Mouse (Mus musculus) left cerebral cortex, adult 18-20 months (tissue): ENCODE data around the gene H2al1b. TPM values are rescaled to one million over a fixed set of nuclear protein-coding genes. Genes with fewer than 3 reads are reported as not detected.
"Not testable (repeated sequence)": the region's sequence is repeated elsewhere in the genome, so short reads cannot be mapped to it uniquely, and the experiment has no call there.

ENCODE experiments used
- DNase-seq, 2 experiments: peaks; one replicate each; pipeline ENCODE4 v3.0.0; 2021 to 2022; ENCODE audit warnings: low spot score in 2 of 2, mixed read lengths in 1 of 2
- long read RNA-seq, 2 experiments: library from polyadenylated mRNA; stranded (forward); transcript quantifications; one replicate each; pipeline ENCODE4 v2.0.0; 2021
- total RNA-seq, 2 experiments: library from RNA; stranded (reverse); gene quantifications; 2 replicates each; pipeline ENCODE4 v1.2.3; 2021

H2al1b gene
- total RNA-seq: not detected
- long read RNA-seq, experiment 1: 0 reads
- long read RNA-seq, experiment 2: 0 reads

- DNase-seq: not testable (repeated sequence)
Measured at GRCm38 (mm10) chrX:11302132-11302531, at the start of gene H2al1b. Gene H2al1b, plus strand, starts transcription at chrX:11302432.

- DNase-seq: peak; percentile 30 to 64
Measured at GRCm38 (mm10) chrX:11254062-11254461, 48.2 kb upstream of the H2al1b start.

DNA sequence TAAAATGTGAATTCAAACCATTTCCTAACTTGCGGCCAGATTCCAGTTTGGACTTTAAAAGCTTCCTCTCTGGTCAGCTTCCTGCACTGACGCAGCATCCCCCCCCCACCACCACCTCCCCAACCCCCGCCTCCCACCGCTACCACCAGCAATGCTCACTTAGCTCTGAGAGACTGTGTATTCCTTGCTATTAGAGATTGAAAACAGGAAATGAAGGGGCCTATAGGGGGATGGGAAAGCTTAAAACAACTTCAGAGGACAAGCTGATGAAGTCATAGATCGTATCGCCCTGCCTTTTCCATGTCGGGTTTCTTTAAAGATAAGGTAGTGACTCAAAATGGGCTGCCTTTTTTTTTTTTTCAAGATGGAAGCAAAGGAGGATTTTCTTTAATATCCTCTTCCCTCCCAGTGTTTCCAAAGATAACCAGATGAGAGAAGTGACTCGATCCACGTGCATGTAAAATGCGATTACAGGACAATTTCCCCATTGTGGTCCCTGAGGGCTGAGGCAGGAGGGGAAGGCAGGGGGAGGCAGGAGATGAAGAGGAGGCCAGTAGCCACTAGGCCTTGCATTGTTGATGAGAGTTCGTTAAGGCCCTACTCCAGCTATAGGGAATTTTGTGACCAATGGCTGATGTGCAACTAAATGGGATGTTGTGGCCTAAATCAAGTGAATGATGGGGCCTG is 47.6 kb upstream of the H2al1b start:
- no peak for DNase-seq

GRCm38 (mm10) chrX:11255564-11256360 is 46.5 kb upstream of the H2al1b start:
- DNase-seq: no peak

- DNase-seq: no peak
Measured at GRCm38 (mm10) chrX:11264918-11265317, 37.3 kb upstream of the H2al1b start.

- DNase-seq: no peak
Measured at GRCm38 (mm10) chrX:11267791-11268190, 34.4 kb upstream of the H2al1b start.

DNA sequence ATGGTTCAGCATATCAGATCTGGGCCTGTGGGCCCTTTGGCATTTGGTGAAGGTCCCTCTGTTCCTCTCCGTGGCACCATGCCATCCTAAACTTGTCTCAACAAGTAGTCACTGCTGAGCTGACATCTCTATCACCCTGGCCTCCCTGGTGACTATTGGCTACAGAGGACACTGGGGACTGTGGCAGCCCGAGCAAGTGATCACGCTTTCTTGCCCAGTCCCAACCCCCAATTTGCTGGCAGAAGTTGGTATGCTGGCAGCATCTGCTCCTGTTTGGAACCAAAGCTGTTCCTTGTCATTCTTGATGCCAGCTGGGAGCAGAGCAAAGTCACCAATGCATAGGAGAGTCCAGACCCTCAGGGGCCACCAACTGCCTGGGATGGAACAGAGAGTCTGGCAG is 33.2 kb upstream of the H2al1b start:
- DNase-seq: no peak

GRCm38 (mm10) chrX:11273190-11273589 is 29.0 kb upstream of the H2al1b start:
- DNase-seq: no peak

GRCm38 (mm10) chrX:11277083-11277482 is 25.1 kb upstream of the H2al1b start:
- DNase-seq: no peak

DNA sequence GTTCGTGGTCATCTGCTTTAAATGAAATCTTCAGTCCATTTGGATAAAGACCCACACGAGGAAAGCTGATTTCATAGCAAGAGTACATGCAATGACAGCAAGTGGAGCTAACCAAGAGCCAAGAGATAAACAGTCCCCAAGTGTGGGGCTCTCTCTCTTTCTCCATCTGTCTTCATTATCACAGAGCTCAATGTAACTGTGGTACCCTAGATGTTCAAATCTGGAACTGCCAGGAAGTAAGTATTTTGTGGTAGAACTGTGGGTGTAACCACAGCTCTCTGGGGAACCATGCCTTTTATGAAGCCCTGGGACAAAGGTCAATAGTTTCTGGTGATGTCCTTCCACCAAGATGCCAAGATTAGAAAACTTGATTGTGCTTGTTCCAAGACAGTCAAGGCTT is 21.5 kb upstream of the H2al1b start:
- DNase-seq: no peak

GRCm38 (mm10) chrX:11288306-11288882 is 13.8 kb upstream of the H2al1b start:
- no peak for DNase-seq

GRCm38 (mm10) chrX:11289244-11289643 is 13.0 kb upstream of the H2al1b start:
- no peak for DNase-seq

GRCm38 (mm10) chrX:11298957-11299356 is 3.3 kb upstream of the H2al1b start, which contains the start of gene H2al1a:
Gene H2al1a, plus strand, starts transcription at chrX:11299257.
- DNase-seq: not testable (repeated sequence)

DNA sequence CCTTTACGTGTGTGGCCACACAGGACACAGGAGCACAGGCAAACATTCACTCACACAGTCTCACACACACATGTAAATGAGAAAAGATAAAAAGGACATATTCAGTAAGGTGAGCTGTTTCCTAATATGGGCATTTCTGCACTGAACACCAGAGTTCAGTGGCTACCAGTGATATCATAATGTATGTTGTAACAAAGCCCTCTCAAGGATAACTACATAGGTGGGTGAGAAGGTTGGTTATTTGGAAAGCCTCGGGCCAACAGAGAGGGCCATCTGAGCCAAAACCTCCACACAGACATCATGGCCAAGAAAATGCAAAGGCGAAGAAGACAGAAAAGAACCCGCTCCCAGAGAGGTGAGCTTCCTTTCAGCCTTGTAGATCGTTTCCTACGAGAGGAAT is 3.1 kb downstream of the H2al1b start, which contains the start of gene H2al1c:
H2al1c (plus strand) TSS at position 301 of the 400 bp plus-strand sequence.
- DNase-seq: not testable (repeated sequence)

- DNase-seq: not testable (repeated sequence)
Measured at GRCm38 (mm10) chrX:11308524-11308923, 6.3 kb downstream of the H2al1b start, which contains the start of gene H2al1d. Gene H2al1d, plus strand, starts transcription at chrX:11308824.

GRCm38 (mm10) chrX:11311634-11312033 is 9.4 kb downstream of the H2al1b start, which contains the start of gene H2al1e:
Gene H2al1e, plus strand, starts transcription at chrX:11311934.
- not testable (repeated sequence) for DNase-seq

GRCm38 (mm10) chrX:11314858-11315257 is 12.6 kb downstream of the H2al1b start, which contains the start of gene H2al1f:
Gene H2al1f, plus strand, starts transcription at chrX:11315158.
- DNase-seq: not testable (repeated sequence)

DNA sequence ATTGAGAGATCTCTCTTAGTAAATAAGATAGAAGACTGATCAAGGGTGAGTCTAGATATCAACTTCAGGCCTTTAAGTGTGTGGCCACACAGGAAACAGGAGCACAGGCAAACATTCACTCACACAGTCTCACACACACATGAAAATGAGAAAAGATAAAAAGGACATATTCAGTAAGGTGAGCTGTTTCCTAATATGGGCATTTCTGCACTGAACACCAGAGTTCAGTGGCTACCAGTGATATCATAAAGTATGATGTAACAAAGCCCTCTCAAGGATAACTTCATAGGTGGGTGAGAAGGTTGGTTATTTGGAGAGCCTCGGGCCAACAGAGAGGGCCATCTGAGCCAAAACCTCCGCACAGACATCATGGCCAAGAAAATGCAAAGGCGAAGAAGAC is 15.7 kb downstream of the H2al1b start, which contains the start of gene H2al1g:
H2al1g (plus strand) TSS at position 301 of the 400 bp plus-strand sequence.
- not testable (repeated sequence) for DNase-seq

GRCm38 (mm10) chrX:11321192-11321591 is 19.0 kb downstream of the H2al1b start, which contains the start of gene H2al1h:
Gene H2al1h, plus strand, starts transcription at chrX:11321492.
- not testable (repeated sequence) for DNase-seq

- not testable (repeated sequence) for DNase-seq
Measured at GRCm38 (mm10) chrX:11324359-11324758, 22.1 kb downstream of the H2al1b start, which contains the start of gene H2al1i. Gene H2al1i, plus strand, starts transcription at chrX:11324659.

GRCm38 (mm10) chrX:11327522-11327921 is 25.3 kb downstream of the H2al1b start, which contains the start of gene H2al1j:
Gene H2al1j, plus strand, starts transcription at chrX:11327822.
- DNase-seq: not testable (repeated sequence)
